Mouse (Mus musculus): ENCODE data around the gene Nelfa.
"Not testable (repeated sequence)": the region's sequence is repeated elsewhere in the genome, so short reads cannot be mapped to it uniquely, and the experiment has no call there.

Gene Nelfa

GRCm38 (mm10) chr5:33936120-33936707 is at the start of gene Nelfa:
Gene Nelfa (minus strand): TSS chr5:33936413.
- peak; percentile 99 for DNase-seq (ENCODE audit: low spot score)

- DNase-seq (ENCODE audit: low spot score), result peak; percentile 76
Measured at GRCm38 (mm10) chr5:33983309-33984121, 47.3 kb upstream of the Nelfa start, which contains the start of gene Gm1673. Gene Gm1673 (plus strand): TSS chr5:33983433.

GRCm38 (mm10) chr5:33982731-33983259 is 46.6 kb upstream of the Nelfa start:
- no peak for DNase-seq (ENCODE audit: low spot score)

- DNase-seq (ENCODE audit: low spot score), result no peak
Measured at GRCm38 (mm10) chr5:33976267-33976666, 40.1 kb upstream of the Nelfa start.

- no peak for DNase-seq (ENCODE audit: low spot score)
Measured at GRCm38 (mm10) chr5:33974736-33975135, 38.5 kb upstream of the Nelfa start.

GRCm38 (mm10) chr5:33959382-33959781 is 23.2 kb upstream of the Nelfa start:
- DNase-seq (ENCODE audit: low spot score), result no peak

GRCm38 (mm10) chr5:33955868-33956267 is 19.7 kb upstream of the Nelfa start:
- DNase-seq (ENCODE audit: low spot score), result no peak

- peak; percentile 62 for DNase-seq (ENCODE audit: low spot score)
Measured at GRCm38 (mm10) chr5:33954354-33954753, 18.1 kb upstream of the Nelfa start.

GRCm38 (mm10) chr5:33953471-33954185 is 17.4 kb upstream of the Nelfa start:
- DNase-seq (ENCODE audit: low spot score), result no peak

GRCm38 (mm10) chr5:33948314-33948713 is 12.1 kb upstream of the Nelfa start:
- DNase-seq (ENCODE audit: low spot score), result no peak

GRCm38 (mm10) chr5:33947035-33947434 is 10.8 kb upstream of the Nelfa start:
- DNase-seq (ENCODE audit: low spot score), result not testable (repeated sequence)

GRCm38 (mm10) chr5:33938448-33938847 is 2.2 kb upstream of the Nelfa start:
- DNase-seq (ENCODE audit: low spot score), result no peak

- no peak for DNase-seq (ENCODE audit: low spot score)
Measured at GRCm38 (mm10) chr5:33937230-33937629, 1.0 kb upstream of the Nelfa start.

- DNase-seq (ENCODE audit: low spot score), result no peak
Measured at GRCm38 (mm10) chr5:33935700-33936111, 507 bp downstream of the Nelfa start.

- no peak for DNase-seq (ENCODE audit: low spot score)
Measured at GRCm38 (mm10) chr5:33934877-33935276, 1.3 kb downstream of the Nelfa start.

- no peak for DNase-seq (ENCODE audit: low spot score)
Measured at GRCm38 (mm10) chr5:33934081-33934480, 2.1 kb downstream of the Nelfa start.

GRCm38 (mm10) chr5:33932413-33932812 is 3.8 kb downstream of the Nelfa start:
- no peak for DNase-seq (ENCODE audit: low spot score)

GRCm38 (mm10) chr5:33926170-33926569 is 10.0 kb downstream of the Nelfa start:
- DNase-seq (ENCODE audit: low spot score), result no peak

GRCm38 (mm10) chr5:33922566-33922965 is 13.6 kb downstream of the Nelfa start:
- no peak for DNase-seq (ENCODE audit: low spot score)

GRCm38 (mm10) chr5:33921486-33922235 is 14.6 kb downstream of the Nelfa start:
- no peak for DNase-seq (ENCODE audit: low spot score)

- no peak for DNase-seq (ENCODE audit: low spot score)
Measured at GRCm38 (mm10) chr5:33920924-33921323, 15.3 kb downstream of the Nelfa start.

- no peak for DNase-seq (ENCODE audit: low spot score)
Measured at GRCm38 (mm10) chr5:33920037-33920436, 16.2 kb downstream of the Nelfa start.
